Mouse (Mus musculus): Measurements from ENCODE around the gene Dolk.

GRCm38 (mm10) chr2:30281651-30282050, 4.5 kb downstream of the Dolk start:
- TF ChIP-seq CTCF (IDR thresholded peaks at IDR 0.05; ENCODE audit: borderline replicate concordance, insufficient read depth, low read depth, low read length) = no peak
- no peak for TF ChIP-seq POLR2A (IDR thresholded peaks at IDR 0.05; ENCODE audit: borderline replicate concordance, insufficient read depth, low read length)
